Mouse (Mus musculus): Measurements from ENCODE around the gene Tob1. TPM values are rescaled to one million over a fixed set of nuclear protein-coding genes. Genes with fewer than 3 reads are reported as not detected.

Tob1 gene
- total RNA-seq, 2 experiments from 2014 or later: 85.6 to 102 TPM

DNA sequence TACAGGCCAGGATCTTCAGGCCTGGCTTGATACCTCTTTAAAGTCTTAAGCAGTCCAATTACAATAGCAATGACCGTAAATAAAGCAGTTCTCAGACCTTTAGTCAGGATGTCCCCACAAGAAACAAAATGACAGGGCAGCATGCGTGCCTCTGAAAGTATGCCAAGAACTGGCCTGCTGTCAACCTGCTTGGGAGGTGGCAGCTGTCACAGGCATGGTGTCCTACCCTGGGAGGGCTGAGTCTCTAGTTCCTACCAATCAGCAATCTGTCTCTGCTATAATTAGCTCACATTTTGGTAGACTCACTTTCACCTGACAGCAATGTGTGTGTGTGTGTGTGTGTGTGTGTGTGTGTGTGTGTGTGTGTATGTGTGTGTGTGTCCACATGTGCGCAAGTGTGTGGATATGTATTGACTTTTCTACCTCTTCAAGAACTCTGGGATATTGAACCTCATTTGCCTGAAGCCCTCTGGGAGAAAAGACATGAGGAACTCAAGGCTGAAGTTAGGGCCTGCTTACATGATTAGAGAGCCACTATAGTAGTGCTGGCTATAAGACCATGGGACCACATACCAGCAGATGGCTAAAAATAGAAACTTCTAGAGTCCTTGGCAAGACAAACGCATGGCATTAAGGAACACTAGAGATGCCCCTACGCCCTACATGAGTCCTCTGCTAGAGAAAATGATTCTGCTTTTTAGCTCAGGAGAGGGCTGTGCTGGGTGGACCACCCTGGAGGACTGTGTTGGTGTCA, 18.1 kb downstream of the Tob1 start:
- peak; percentile 68 for DNase-seq

DNA sequence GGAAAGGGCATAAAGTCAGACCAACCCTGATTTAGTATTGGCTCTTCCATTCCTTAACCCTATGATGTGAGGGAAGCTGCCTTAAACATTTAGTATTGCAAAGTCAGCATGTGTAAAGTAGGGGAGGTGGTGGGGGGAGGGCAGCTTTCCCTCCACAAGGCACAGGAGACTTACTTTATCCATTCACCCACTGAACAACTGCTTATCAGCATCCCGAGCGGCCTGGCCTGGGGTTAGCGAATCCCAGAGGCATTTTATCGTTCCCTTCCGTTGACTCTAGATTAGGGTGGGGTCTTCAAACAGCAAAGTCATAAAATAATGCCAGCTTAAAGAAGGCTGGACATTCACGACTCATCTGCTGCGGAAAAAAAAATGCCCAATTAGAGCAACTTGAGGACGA, 19.0 kb downstream of the Tob1 start:
- no peak for DNase-seq

DNA sequence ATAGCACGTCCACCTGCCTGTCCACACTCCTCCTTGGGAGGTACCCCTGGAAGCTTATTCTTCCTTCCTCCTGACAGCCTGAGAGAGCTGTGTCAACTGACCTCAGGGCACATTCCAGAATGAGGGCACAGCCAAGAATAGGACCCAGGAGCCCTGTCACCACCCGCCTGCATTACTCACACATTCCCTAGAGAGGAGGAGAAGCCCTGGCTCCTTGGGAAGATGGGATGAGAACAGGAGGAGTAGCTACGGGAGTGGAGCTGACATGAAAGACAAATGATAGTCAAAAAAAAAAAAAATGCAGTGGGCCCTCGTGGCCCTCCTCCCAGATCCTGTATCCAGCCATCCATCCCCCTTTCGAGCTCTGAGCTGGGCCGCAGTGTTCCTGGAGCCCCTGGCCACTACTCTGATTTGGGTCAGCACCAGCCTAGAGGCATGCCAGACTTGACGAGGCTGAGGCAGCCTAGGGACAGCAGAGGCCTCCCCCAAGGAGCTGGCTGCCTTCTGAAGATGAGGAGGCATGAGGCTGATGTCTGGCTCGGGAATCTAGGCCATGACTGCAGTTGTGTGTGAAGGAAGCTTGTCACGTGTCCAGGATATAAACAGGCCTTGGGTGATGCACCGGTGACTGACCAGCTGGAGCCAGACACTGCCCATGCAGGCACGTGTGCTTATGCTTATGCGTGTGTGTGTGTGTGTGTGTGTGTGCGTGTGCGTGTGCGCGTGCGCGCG, 20.7 kb downstream of the Tob1 start:
- no peak for DNase-seq

GRCm38 (mm10) chr11:94233405-94233804, 22.2 kb downstream of the Tob1 start:
- DNase-seq: no peak

DNA sequence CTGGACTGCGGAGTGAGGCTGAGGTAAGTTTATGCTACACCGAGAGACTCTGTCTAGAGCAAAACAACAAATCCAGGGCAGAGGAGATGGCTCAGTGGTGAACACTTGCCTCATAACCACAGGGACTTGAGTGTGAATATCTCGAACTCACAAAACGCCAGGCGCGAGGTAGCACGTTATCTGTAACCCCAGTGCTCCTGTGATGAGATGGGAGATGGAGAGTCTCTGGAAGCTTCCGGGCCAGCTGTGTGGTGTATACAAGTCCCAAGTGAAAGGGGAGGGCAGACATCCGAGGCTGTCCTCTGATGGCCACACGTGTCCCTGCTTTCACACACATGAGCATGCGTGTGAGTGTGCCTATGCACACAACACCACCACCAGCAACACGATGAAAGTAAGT, 23.1 kb downstream of the Tob1 start:
- no peak for DNase-seq

- DNase-seq: no peak
These were observed 23.6 kb downstream of the Tob1 start for GRCm38 (mm10) chr11:94234857-94235256.

DNA sequence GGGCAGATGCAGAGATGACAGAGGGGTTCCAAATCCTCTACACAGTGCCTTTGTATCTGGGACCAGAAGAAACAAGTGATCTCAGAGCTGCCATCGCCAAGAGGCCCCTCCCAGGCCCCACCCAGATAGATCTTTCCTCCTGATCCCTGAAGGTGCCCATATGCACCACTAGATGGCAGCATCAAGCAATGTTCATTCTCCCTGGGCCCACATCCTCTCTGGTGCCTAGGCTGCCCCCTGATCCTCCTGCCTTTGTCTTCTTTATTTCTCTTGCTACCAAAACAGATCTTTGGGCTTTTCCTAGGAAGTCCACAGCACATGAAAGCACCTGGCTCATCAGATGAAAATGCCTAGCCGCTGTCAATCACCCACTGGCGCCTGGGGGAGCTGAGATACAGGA, 24.8 kb downstream of the Tob1 start:
- peak; percentile 55 for DNase-seq

GRCm38 (mm10) chr11:94238786-94239185, 27.5 kb downstream of the Tob1 start:
- DNase-seq: no peak

GRCm38 (mm10) chr11:94239706-94240105, 28.5 kb downstream of the Tob1 start:
- DNase-seq: no peak

DNA sequence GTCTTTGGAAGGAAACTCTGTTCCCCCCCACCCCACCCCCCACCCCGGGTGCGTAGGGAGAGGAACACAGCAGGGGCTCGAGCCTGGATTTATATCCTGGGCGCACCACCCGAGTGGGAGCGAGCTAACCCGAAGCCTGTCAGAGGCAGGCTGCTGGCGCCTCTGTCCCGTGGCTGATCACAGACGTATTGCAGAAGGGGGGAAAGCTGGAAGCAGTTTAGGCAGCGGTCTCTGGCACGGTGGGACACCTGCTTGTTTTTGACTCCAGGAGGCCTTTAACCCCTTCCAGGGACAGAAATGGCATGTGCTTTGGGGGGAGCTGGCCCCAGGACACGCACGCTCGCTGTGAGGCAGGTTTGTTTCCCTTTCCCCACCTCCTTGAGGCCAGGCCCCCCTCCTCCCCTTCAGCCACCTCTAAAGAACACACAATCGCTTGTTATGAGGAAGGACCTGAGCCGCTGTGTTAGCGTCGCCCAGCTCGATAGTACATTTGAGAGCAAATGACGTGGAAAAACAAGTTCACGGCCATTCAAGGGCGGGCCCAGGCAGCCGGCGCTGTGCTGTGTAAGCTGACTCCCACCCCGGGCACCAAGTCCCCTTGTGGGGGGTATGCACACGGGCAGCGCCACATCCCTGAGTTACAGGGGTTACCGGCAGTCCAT, 31.6 kb downstream of the Tob1 start:
- DNase-seq: peak; percentile 48

GRCm38 (mm10) chr11:94243422-94244180, 32.3 kb downstream of the Tob1 start:
- peak; percentile 31 for DNase-seq

DNA sequence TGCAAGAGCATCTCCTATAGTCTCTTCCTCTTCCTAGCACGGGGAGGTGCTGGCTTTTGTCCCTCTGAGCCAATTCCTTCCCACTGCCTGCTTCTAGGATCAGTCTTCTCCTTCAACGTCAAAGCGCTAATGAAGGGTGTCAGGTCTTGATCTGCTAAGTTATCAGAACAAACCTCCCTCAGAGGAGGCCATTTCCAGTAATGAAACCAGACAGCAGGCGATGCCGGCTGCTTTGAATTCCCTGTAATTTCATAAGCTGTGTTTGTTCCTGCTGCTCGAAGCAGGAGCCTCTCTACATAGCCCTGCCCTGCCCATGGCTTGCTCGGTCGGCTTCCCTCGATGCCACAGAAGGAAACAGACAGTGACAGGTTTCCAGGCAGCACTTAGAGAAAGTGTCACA, 33.1 kb downstream of the Tob1 start:
- no peak for DNase-seq

DNA sequence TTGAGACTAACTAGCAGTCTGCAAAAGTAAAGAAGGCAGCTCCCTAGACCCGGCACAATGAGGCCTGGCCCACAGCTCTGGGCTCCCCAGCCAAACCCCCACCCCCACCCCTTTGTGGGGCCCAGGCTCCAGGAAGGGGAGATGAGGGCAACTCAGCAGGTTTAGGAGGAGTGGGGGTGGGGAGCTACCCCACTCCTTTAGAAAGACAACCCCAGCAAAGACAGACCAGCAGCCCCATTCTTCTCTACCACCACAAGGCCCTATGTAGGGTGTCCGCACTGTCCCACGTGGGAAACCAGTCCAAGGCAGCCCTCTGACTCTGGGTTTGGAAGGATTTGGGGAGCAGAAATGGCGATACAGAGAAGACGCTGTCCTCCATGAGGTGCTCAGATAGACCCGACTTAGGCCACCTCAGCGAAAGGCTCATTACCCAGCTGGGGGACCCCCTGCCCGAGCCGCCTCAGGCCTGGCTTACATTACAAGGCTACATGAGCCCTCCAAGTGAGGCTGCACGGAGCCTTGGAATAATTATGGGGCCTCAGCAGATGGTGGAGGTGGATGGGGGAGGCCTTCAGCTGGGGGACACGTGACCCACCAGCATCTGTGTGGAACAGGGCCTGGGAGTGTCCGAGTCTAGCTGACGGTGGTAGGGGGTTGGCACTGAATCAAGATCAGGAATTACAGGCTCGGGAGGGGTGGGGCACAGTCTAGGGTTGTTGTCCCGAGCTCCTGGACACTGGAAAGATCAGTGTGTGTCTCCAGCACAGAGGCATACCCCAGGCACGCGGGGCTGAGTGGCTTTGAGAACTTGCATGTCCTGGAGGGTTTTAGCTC, 34.9 kb downstream of the Tob1 start, which contains the start of gene Wfikkn2:
Wfikkn2 (minus strand) TSS at position 51 of the 834 bp plus-strand sequence.
- DNase-seq: no peak

- no peak for DNase-seq
These were observed 35.5 kb downstream of the Tob1 start for GRCm38 (mm10) chr11:94246789-94247061.

- DNase-seq: no peak
These were observed 41.9 kb downstream of the Tob1 start for GRCm38 (mm10) chr11:94253156-94253555.

GRCm38 (mm10) chr11:94253691-94254090, 42.4 kb downstream of the Tob1 start:
- DNase-seq: no peak

DNA sequence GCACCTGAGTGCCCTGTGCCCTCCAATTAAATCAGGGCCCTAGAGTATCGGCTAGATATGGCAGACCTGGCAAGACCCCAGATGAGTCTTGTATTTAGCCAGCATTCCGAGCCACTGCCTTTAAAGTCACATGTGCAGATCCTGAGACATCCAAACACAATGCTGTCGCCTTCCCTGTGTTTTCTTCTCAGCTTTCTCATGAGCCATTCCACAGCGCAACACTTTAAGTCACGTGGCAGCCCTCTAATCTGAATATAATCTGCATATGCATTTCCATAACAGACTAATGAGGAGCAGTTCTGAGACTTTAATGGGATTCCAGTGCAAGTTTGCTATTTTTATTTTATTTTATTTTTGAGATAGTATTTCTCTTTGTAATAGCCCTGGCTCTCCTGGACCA, 44.5 kb downstream of the Tob1 start:
- DNase-seq: no peak

DNA sequence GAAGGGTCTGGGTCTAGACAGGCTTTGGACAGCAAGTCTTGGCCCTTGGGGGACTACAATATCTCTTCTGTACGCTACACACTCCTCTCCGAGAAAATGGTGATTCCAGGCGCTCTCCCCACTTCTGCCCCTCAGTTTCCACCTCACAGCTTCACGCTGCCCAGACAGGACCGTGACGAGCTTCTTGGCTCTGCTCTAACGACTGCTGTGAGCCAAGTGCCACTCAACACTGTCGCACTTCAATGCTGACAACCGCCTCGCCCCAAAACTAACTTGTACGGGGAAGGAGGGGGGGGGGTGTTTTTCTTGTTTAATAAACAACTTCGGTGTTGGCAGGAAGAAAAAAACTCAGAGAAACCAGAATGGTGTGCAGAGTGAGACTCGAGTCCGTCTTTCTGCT, 46.7 kb downstream of the Tob1 start:
- no peak for DNase-seq

DNA sequence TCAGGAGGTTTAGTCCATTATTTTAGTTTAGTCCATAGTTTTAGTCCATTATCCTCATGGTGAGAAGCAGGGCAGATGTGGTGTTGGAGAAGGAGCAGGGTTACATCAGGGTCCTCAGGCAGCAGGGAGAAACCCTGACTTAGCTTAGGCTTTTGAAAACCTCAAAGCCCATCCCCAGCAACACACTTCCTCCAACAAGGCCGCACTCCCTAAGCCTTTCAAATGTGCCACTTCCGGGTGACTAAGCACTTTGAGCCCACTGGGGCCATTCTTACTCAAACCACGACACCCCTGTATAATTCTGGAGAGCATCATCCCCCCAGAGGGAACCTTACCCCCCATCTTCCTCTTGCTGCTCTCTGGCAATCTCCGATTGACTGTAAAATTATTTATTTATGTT, 48.6 kb downstream of the Tob1 start:
- no peak for DNase-seq

- DNase-seq: no peak
These were observed 50.5 kb downstream of the Tob1 start for GRCm38 (mm10) chr11:94261585-94262370.
